8 mouse cellular contexts compared by ENCODE assay signal in the genomic region with DNA sequence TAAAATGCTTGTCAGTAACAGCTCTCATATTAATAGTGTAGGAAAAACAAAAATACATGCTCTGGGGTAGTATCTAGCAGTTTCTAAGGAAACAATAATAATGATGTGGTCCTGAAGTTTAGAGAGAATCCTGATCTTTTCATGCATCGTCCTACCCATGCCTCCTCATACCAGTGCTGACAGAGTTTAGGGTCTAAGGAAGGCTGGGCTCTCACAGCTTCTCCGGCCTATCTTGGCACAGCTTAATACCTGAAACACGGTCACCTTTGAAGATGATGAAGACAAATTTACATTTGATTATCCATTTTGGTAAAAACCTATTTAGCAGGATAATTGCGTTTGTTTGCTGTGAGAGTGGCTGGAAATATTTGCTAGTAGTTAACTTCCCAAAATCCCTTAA. TPM values are rescaled to one million over a fixed set of nuclear protein-coding genes. Genes with fewer than 3 reads are reported as not detected.
DNase-seq lines count a peak whose midpoint lies in the region; ATAC-seq and TF ChIP-seq lines count a peak whose summit lies in the region.

No protein-coding gene starts in this region.

- no peak for ATAC-seq in liver, embryonic 11.5 days (replicated peaks; ENCODE audit: low FRiP score)
- ATAC-seq in hindbrain, embryonic 12.5 days (ENCODE audit: low FRiP score): no peak

- WGBS in liver, embryonic 11.5 days: 43% methylated on average over 4 of the region's 4 CpGs
- WGBS in bone marrow, adult 2 months: 65% methylated on average over 4 of the region's 4 CpGs
- WGBS in hindbrain, embryonic 12.5 days: 51% methylated on average over 4 of the region's 4 CpGs

- TF ChIP-seq CTCF in bone marrow, adult 2 months (IDR thresholded peaks at IDR 0.05; ENCODE audit: control insufficient read depth, insufficient read depth, low read length): no peak

- H3K27ac ChIP-seq in liver, embryonic 11.5 days (ENCODE audit: low read depth, low read length): peak overlapping the region; percentile 100
- peak overlapping the region; percentile 18; the same call in 1 of the 2 replicates for H3K27ac ChIP-seq in bone marrow, adult 2 months (ENCODE audit: control insufficient read depth, insufficient read depth, low read depth, low read length, poor library complexity)
- H3K27ac ChIP-seq in hindbrain, embryonic 12.5 days: 0 out of 2 replicates have a peak overlapping the region, but pooled peaks have one; percentile 52

- peak overlapping the region; percentile 77 for H3K9ac ChIP-seq in liver, embryonic 11.5 days (ENCODE audit: low read depth, low read length)
- no peak overlapping the region for H3K9ac ChIP-seq in hindbrain, embryonic 12.5 days

- no peak for DNase-seq in liver, embryonic 11.5 days (ENCODE audit: low spot score)
- DNase-seq in liver: no peak
- DNase-seq in mesoderm, embryonic 11.5 days (ENCODE audit: low read depth, low spot score): peak; percentile 21
- DNase-seq in frontal cortex, postnatal 25 days (ENCODE audit: low spot score in 2 of 2): no peak
- DNase-seq in adrenal gland, postnatal 10 days: no peak
- DNase-seq in urinary bladder, adult 2 months (ENCODE audit: low spot score): no peak

- TF ChIP-seq POLR2A in bone marrow, adult 2 months (IDR thresholded peaks at IDR 0.05; ENCODE audit: borderline replicate concordance, control insufficient read depth, low read depth, low read length): no peak

- H3K4me1 ChIP-seq in liver, embryonic 11.5 days (replicated peaks; ENCODE audit: control insufficient read depth, insufficient read depth, low read length): peaks cover 18% of the 10 kb centered on the region
- no peaks in the 10 kb centered on the region; the same call in 1 of the 2 replicates for H3K4me1 ChIP-seq in bone marrow, adult 2 months (ENCODE audit: control insufficient read depth, insufficient read depth, low read length)
- peaks cover 19% of the 10 kb centered on the region for H3K4me1 ChIP-seq in hindbrain, embryonic 12.5 days

- H3K36me3 ChIP-seq in liver, embryonic 11.5 days (ENCODE audit: control insufficient read depth, insufficient read depth, low read length): no peaks in the 10 kb centered on the region
- H3K36me3 ChIP-seq in hindbrain, embryonic 12.5 days: no peaks in the 10 kb centered on the region

- no peaks in the 10 kb centered on the region for H3K27me3 ChIP-seq in liver, embryonic 11.5 days (replicated peaks; ENCODE audit: control insufficient read depth, insufficient read depth, low read length)
- no peaks in the 10 kb centered on the region for H3K27me3 ChIP-seq in hindbrain, embryonic 12.5 days

- H3K9me3 ChIP-seq in liver, embryonic 11.5 days (ENCODE audit: control insufficient read depth, low read length): no peaks in the 10 kb centered on the region
- H3K9me3 ChIP-seq in hindbrain, embryonic 12.5 days (replicated peaks): no peaks in the 10 kb centered on the region

- peak overlapping the region; percentile 60 for H3K4me2 ChIP-seq in liver, embryonic 11.5 days
- H3K4me2 ChIP-seq in hindbrain, embryonic 12.5 days (replicated peaks): peak overlapping the region; percentile 64

- peak overlapping the region; percentile 46 for H3K4me3 ChIP-seq in liver, embryonic 11.5 days (ENCODE audit: low read depth, low read length)
- H3K4me3 ChIP-seq in bone marrow, adult 2 months (replicated peaks; ENCODE audit: control insufficient read depth, low read depth, low read length): peak overlapping the region; percentile 35
- H3K4me3 ChIP-seq in hindbrain, embryonic 12.5 days: no peak overlapping the region

RNA-seq across cellular contexts. Expression of a gene that starts 1.4 kb away (rescaled TPM):
- 6.1 and 6.7 TPM in 2 replicates for polyA plus RNA-seq in liver, embryonic 11.5 days (2014; fragmentation: Nextera tagmentation; extraction: Ambion mirVana)
- 42.2 and 62.6 TPM in 2 replicates for polyA plus RNA-seq in bone marrow, adult 2 months (2011; ENCODE audit: insufficient read depth, insufficient read length, low replicate concordance, missing spikeins)
- polyA plus RNA-seq in hindbrain, embryonic 12.5 days (2016; fragmentation: Nextera tagmentation; extraction: Ambion mirVana): 9.7 and 11.6 TPM in 2 replicates
- 100 to 1,000 TPM; 127 to 144 TPM for total RNA-seq in adrenal gland, postnatal 10 days (2021)
- polyA plus RNA-seq in urinary bladder, adult 2 months (2012; rRNA removed): 0.48 and 0.84 TPM in 2 replicates

RNA-seq across cellular contexts. Expression of a gene that starts 2.6 kb away (rescaled TPM):
- polyA plus RNA-seq in liver, embryonic 11.5 days (2014; fragmentation: Nextera tagmentation; extraction: Ambion mirVana): 3.1 and 4.6 TPM in 2 replicates
- 65.7 and 136 TPM in 2 replicates for polyA plus RNA-seq in bone marrow, adult 2 months (2011; ENCODE audit: insufficient read depth, insufficient read length, low replicate concordance, missing spikeins)
- 2.2 and 2.9 TPM in 2 replicates for polyA plus RNA-seq in hindbrain, embryonic 12.5 days (2016; fragmentation: Nextera tagmentation; extraction: Ambion mirVana)
- 100 to 1,000 TPM; 173 to 206 TPM for total RNA-seq in adrenal gland, postnatal 10 days (2021)
- polyA plus RNA-seq in urinary bladder, adult 2 months (2012; rRNA removed): 0.43 and 0.49 TPM in 2 replicates

RNA-seq across cellular contexts. Expression of a gene that starts 5.4 kb away (rescaled TPM):
- 24.2 and 25.8 TPM in 2 replicates for polyA plus RNA-seq in liver, embryonic 11.5 days (2014; fragmentation: Nextera tagmentation; extraction: Ambion mirVana)
- 78.9 and 108 TPM in 2 replicates for polyA plus RNA-seq in bone marrow, adult 2 months (2011; ENCODE audit: insufficient read depth, insufficient read length, low replicate concordance, missing spikeins)
- 15.0 and 15.4 TPM in 2 replicates for polyA plus RNA-seq in hindbrain, embryonic 12.5 days (2016; fragmentation: Nextera tagmentation; extraction: Ambion mirVana)
- 100 to 1,000 TPM; 366 to 432 TPM for total RNA-seq in adrenal gland, postnatal 10 days (2021)
- 125 and 170 TPM in 2 replicates for polyA plus RNA-seq in urinary bladder, adult 2 months (2012; rRNA removed)

RNA-seq across cellular contexts. Expression of a gene that starts 7.0 kb away (rescaled TPM):
- polyA plus RNA-seq in liver, embryonic 11.5 days (2014; fragmentation: Nextera tagmentation; extraction: Ambion mirVana): 38.5 and 42.1 TPM in 2 replicates
- 30.3 and 31.4 TPM in 2 replicates for polyA plus RNA-seq in bone marrow, adult 2 months (2011; ENCODE audit: insufficient read depth, insufficient read length, low replicate concordance, missing spikeins)
- 22.4 and 45.2 TPM in 2 replicates for polyA plus RNA-seq in hindbrain, embryonic 12.5 days (2016; fragmentation: Nextera tagmentation; extraction: Ambion mirVana)
- total RNA-seq in adrenal gland, postnatal 10 days (2021): 100 to 1,000 TPM; 281 to 334 TPM
- 0.60 TPM in 1 of 2 replicates, not detected in the other for polyA plus RNA-seq in urinary bladder, adult 2 months (2012; rRNA removed)

RNA-seq across cellular contexts. Expression of a gene that starts 8.1 kb away (rescaled TPM):
- 5.5 and 8.3 TPM in 2 replicates for polyA plus RNA-seq in liver, embryonic 11.5 days (2014; fragmentation: Nextera tagmentation; extraction: Ambion mirVana)
- 19.6 TPM in 1 of 2 replicates, not detected in the other for polyA plus RNA-seq in bone marrow, adult 2 months (2011; ENCODE audit: insufficient read depth, insufficient read length, low replicate concordance, missing spikeins)
- polyA plus RNA-seq in hindbrain, embryonic 12.5 days (2016; fragmentation: Nextera tagmentation; extraction: Ambion mirVana): 4.5 and 11.1 TPM in 2 replicates
- 100 to 1,000 TPM; 390 to 424 TPM for total RNA-seq in adrenal gland, postnatal 10 days (2021)
- 0.48 and 0.52 TPM in 2 replicates for polyA plus RNA-seq in urinary bladder, adult 2 months (2012; rRNA removed)

Comparison
In these comparisons a context has a peak if more than half of its experiments do, and no peak if none do; other contexts are left out.
1. H3K27ac ChIP-seq: peak in every context shown above with its lines; median percentile 100 in liver, embryonic 11.5 days; 52 in hindbrain, embryonic 12.5 days; 18 in bone marrow, adult 2 months.
2. RNA of a gene that starts 2.6 kb away (polyA plus RNA-seq): 65.7 to 136 TPM in bone marrow, adult 2 months; 3.1 to 4.6 TPM in liver, embryonic 11.5 days, 2.2 to 2.9 TPM in hindbrain, embryonic 12.5 days and 0.43 to 0.49 TPM in urinary bladder, adult 2 months; every median in the first group is over 10 times any median in the second.